ENCODE assay signal across 24 mouse cellular contexts in the genomic region with DNA sequence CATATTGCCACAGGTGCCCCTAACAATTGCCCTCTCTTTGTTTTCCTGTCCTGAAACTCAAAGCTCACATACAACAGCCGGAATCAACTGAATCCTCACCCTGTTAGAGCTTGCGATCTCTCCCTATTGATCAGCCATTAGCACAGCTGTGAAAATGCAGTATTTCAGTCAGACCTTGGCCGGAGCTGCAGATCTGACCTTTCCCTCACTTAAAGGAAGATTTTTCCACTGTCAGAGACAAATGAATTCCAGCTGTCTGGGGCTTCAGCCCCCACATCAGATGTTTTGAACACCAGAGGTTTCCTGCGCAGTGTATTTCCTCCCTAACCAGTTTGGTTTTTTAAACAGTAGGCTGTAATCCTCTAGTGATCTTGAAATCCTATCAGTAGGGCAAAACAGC.
DNase-seq lines count a peak whose midpoint lies in the region; ATAC-seq lines count a peak whose summit lies in the region.
"Had no signal": no experiment of that assay in that cellular context is flagged by ENCODE, and none has a peak within 500 bp of the region (broad histone marks: within the 10 kb centered on the region; RNA-seq: fewer than 3 reads in every experiment).

No protein-coding gene starts in this region.

- no peak overlapping the region for H3K9ac ChIP-seq in heart, embryonic 14.5 days (ENCODE audit: low read length)
- H3K9ac ChIP-seq in liver, embryonic 11.5 days (ENCODE audit: low read depth, low read length): no peak overlapping the region
- H3K9ac ChIP-seq: forebrain, embryonic 13.5 days; liver, embryonic 14.5 days had no signal

- intact Hi-C loops in heart, postnatal 25 days (cut with DNase I): no loop called here

- peaks cover 12 to 25% of the 10 kb centered on the region in 2 experiments for H3K4me1 ChIP-seq in heart, embryonic 14.5 days (ENCODE audit: control insufficient read depth in 2 of 2, insufficient read depth in 2 of 2, low read length in 2 of 2)
- peaks cover 4% of the 10 kb centered on the region; the same call in 1 of the 2 replicates for H3K4me1 ChIP-seq in liver, embryonic 11.5 days (replicated peaks; ENCODE audit: control insufficient read depth, insufficient read depth, low read length)
- H3K4me1 ChIP-seq: forebrain, embryonic 13.5 days had no signal

- DNase-seq in heart, postnatal 25 days (ENCODE audit: low spot score): no peak
- peak; percentile 23 for DNase-seq in liver, embryonic 11.5 days (ENCODE audit: low spot score)
- DNase-seq in liver: no peak
- peak; percentile 37 for DNase-seq in embryo, embryonic 9.5 days (ENCODE audit: extremely low spot score)
- peak; percentile 50 for DNase-seq in mesoderm, embryonic 11.5 days (ENCODE audit: low read depth, low spot score)
- no peak for DNase-seq in right cerebral cortex, postnatal 25 days
- DNase-seq: adrenal gland, adult 8-10 months; B cell, adult 2 months; cerebellum, adult 18-20 months; cerebellum, postnatal 14 days; gastrocnemius, postnatal 14 days; heart, adult 2 months; kidney, adult 2 months; lung, postnatal 4 days; thymus, adult 2 months had no signal

- H3K9me3 ChIP-seq in heart, embryonic 14.5 days (ENCODE audit: control insufficient read depth, low read length): no peaks in the 10 kb centered on the region
- H3K9me3 ChIP-seq in liver, embryonic 11.5 days (ENCODE audit: control insufficient read depth, low read length): no peaks in the 10 kb centered on the region
- H3K9me3 ChIP-seq: forebrain, embryonic 13.5 days; midbrain, embryonic 10.5 days had no signal

- H3K4me2 ChIP-seq in heart, embryonic 14.5 days (ENCODE audit: low read length): no peak overlapping the region
- H3K4me2 ChIP-seq in liver, embryonic 11.5 days: no peak overlapping the region
- H3K4me2 ChIP-seq: forebrain, embryonic 13.5 days had no signal

- WGBS in heart, embryonic 14.5 days: 67% methylated on average over 4 of the region's 4 CpGs
- WGBS in liver, embryonic 11.5 days: 61% methylated on average over 4 of the region's 4 CpGs

- no peaks in the 10 kb centered on the region for H3K36me3 ChIP-seq in heart, embryonic 14.5 days (ENCODE audit: control insufficient read depth, insufficient read depth, low read length)
- no peaks in the 10 kb centered on the region for H3K36me3 ChIP-seq in liver, embryonic 11.5 days (ENCODE audit: control insufficient read depth, insufficient read depth, low read length)
- H3K36me3 ChIP-seq: midbrain, embryonic 10.5 days had no signal

- H3K4me3 ChIP-seq in heart, embryonic 14.5 days (ENCODE audit: control insufficient read depth in 1 of 2, insufficient read depth in 1 of 2, low read depth in 1 of 2, low read length in 2 of 2): no peak overlapping the region
- H3K4me3 ChIP-seq in liver, embryonic 11.5 days (ENCODE audit: low read depth, low read length): no peak overlapping the region
- H3K4me3 ChIP-seq: forebrain, embryonic 13.5 days; heart, adult 2 months; left cerebral cortex, adult 2 months; midbrain, embryonic 10.5 days; myocyte had no signal

- H3K27me3 ChIP-seq in heart, embryonic 14.5 days (ENCODE audit: control insufficient read depth, insufficient read depth, low read length): no peaks in the 10 kb centered on the region
- no peaks in the 10 kb centered on the region for H3K27me3 ChIP-seq in liver, embryonic 11.5 days (replicated peaks; ENCODE audit: control insufficient read depth, insufficient read depth, low read length)
- H3K27me3 ChIP-seq: forebrain, embryonic 13.5 days had no signal

- peak overlapping the region; percentile 17 to 50; a peak in 2 of 4 replicates for H3K27ac ChIP-seq in heart, embryonic 14.5 days (replicated peaks in 1 of 2; ENCODE audit: control insufficient read depth in 1 of 2, insufficient read depth in 1 of 2, low read depth in 2 of 2, low read length in 2 of 2)
- H3K27ac ChIP-seq in liver, embryonic 11.5 days (ENCODE audit: low read depth, low read length): no peak overlapping the region
- H3K27ac ChIP-seq: forebrain, embryonic 13.5 days; heart, adult 2 months; kidney, postnatal 0 days; left cerebral cortex, adult 2 months; liver, embryonic 14.5 days had no signal

- no peak for ATAC-seq in heart, embryonic 14.5 days (ENCODE audit: insufficient number of reproducible peaks, insufficient read depth, low FRiP score, low read depth)
- no peak for ATAC-seq in liver, embryonic 11.5 days (replicated peaks; ENCODE audit: low FRiP score)
- ATAC-seq: activated CD4-positive, CD25-positive, alpha-beta regulatory T cell, adult 4 months; forebrain, embryonic 13.5 days; midbrain, embryonic 16.5 days had no signal

Comparison
In these comparisons a context has a peak if more than half of its experiments do, and no peak if none do; other contexts are left out.
1. DNase-seq: peak in liver, embryonic 11.5 days (single experiment), embryo, embryonic 9.5 days (single experiment) and mesoderm, embryonic 11.5 days (single experiment); none in heart, postnatal 25 days (single experiment), liver (single experiment) and right cerebral cortex, postnatal 25 days (single experiment).